Mouse (Mus musculus) kidney, postnatal 0 days (tissue): ENCODE results near the gene Polr3b. TPM values are rescaled to one million over a fixed set of nuclear protein-coding genes. Genes with fewer than 3 reads are reported as not detected.

Source experiments
- ATAC-seq: fragments of 200-750 bp; cut with Nextera tagmentation; replicated peaks from 2 replicates; pipeline ENCODE4 v1.8.0; 2017; ENCODE audit warnings: low read depth, moderate number of reproducible peaks, moderate TSS enrichment, moderate library complexity; ENCODE audit not compliant: low FRiP score
- DNase-seq: peaks from one replicate; pipeline ENCODE4 v3.0.0-alpha.2; 2016; ENCODE audit warnings: low spot score
- H3K27ac ChIP-seq: fragments of 300-500 bp; sonication (generic); 2 replicates; pipeline ENCODE4 v1.5.1; 2014; ENCODE audit warnings: mild to moderate bottlenecking
- H3K27me3 ChIP-seq: fragments of 300-500 bp; sonication (generic); 2 replicates; pipeline ENCODE4 v1.6.1; 2014; ENCODE audit warnings: low read length, mixed read lengths; ENCODE audit not compliant: insufficient read depth
- H3K36me3 ChIP-seq: fragments of 300-500 bp; sonication (generic); 2 replicates; pipeline ENCODE4 v1.6.1; 2014; ENCODE audit warnings: low read length, mixed read lengths; ENCODE audit not compliant: insufficient read depth
- H3K4me1 ChIP-seq: fragments of 300-500 bp; sonication (generic); replicated peaks from 2 replicates; pipeline ENCODE4 v1.6.1; 2014; ENCODE audit warnings: antibody characterized with exemption, low read length, mixed read lengths; ENCODE audit not compliant: insufficient read depth
- H3K4me2 ChIP-seq: fragments of 300-500 bp; sonication (generic); 2 replicates; pipeline ENCODE4 v1.6.1; 2014; ENCODE audit warnings: mild to moderate bottlenecking, low read length, moderate library complexity, mixed read lengths
- H3K4me3 ChIP-seq: fragments of 300-500 bp; sonication (generic); replicated peaks from 2 replicates; pipeline ENCODE4 v1.5.1; 2014; ENCODE audit warnings: low read depth, low read length
- H3K9ac ChIP-seq: fragments of 300-500 bp; sonication (generic); 2 replicates; pipeline ENCODE4 v1.6.1; 2014; ENCODE audit warnings: low read depth, low read length
- H3K9me3 ChIP-seq: fragments of 300-500 bp; sonication (generic); replicated peaks from 2 replicates; pipeline ENCODE4 v1.6.1; 2016; ENCODE audit warnings: low read length, inconsistent platforms, mixed read lengths
- CTCF ChIP-seq: IDR thresholded peaks from 2 replicates; pipeline ENCODE4 v1.5.1; 2016; ENCODE audit warnings: antibody characterized with exemption, low read depth, mild to moderate bottlenecking, moderate library complexity
- WGBS: fragments of 180-500 bp; shearing (Covaris S2); extraction: QIAGEN DNeasy Blood & Tissue Kit; methylation state at CpG from one replicate; pipeline ENCODE4 v1.1.7; 2014; 5-methylcytosine and 5-hydroxymethylcytosine counted together
- polyA plus RNA-seq: library from polyadenylated mRNA; unstranded; fragments of >200 nt; fragmentation: Nextera tagmentation; extraction: Ambion mirVana; gene quantifications from 2 replicates; pipeline ENCODE4 v1.2.1, GENCODE M21; 2015

Polr3b gene
- polyA plus RNA-seq, 1 experiment from 2014 or later, result 10.6 TPM

- Histone ChIP-seq H3K27me3 (no peaks in the 10 kb centered on the region), H3K9ac (no peak overlapping the region), H3K9me3 (no peaks in the 10 kb centered on the region), H3K4me3 (no peak overlapping the region), H3K4me2 (no peak overlapping the region), H3K36me3 (no peaks in the 10 kb centered on the region), H3K27ac (no peak overlapping the region), H3K4me1 (peaks cover 14% of the 10 kb centered on the region; the same call in 1 of the 2 replicates)
- TF ChIP-seq CTCF, result no peak
- DNase-seq (peak; percentile 19), ATAC-seq (no peak)
- 55% methylated on average over 14 of the region's 14 CpGs for WGBS
Observed at GRCm38 (mm10) chr10:84707752-84708530, 85.8 kb downstream of the Polr3b start.

- no peak overlapping the region for H3K27ac ChIP-seq
- no peak overlapping the region for H3K4me3 ChIP-seq
- ATAC-seq (no peak), DNase-seq (peak; percentile 24)
- 0 out of 2 replicates have a peak, but pooled peaks cover 3% of the 10 kb centered on the region for H3K36me3 ChIP-seq
- H3K27me3 ChIP-seq, result no peaks in the 10 kb centered on the region
- H3K9ac ChIP-seq, result no peak overlapping the region
- 28% methylated on average over 4 of the region's 4 CpGs for WGBS
- peak; percentile 51; the same call in 1 of the 2 replicates for TF ChIP-seq CTCF
- no peaks in the 10 kb centered on the region for H3K9me3 ChIP-seq
- peaks cover 15% of the 10 kb centered on the region for H3K4me1 ChIP-seq
- no peak overlapping the region for H3K4me2 ChIP-seq
Observed at GRCm38 (mm10) chr10:84710192-84710591, 88.1 kb downstream of the Polr3b start.

DNA sequence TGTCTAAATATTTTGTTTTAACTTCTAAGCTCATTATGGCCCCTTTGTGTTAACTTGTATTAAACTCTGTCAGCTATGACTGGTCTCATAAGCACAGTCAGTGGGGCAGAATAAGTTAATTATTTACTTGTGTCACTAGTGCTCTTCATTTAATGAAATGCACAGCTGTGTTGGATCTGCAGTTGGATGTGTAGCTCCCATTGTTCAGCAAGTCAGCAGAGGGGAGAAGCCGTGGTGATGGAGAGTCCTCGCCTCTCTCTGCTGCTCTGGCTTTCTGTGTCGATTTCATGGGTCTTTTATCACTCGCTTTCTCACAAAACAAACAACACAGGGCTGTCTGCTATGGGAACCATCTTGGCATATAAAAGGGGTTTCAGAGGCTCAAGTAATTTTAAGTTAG lies 88.7 kb downstream of the Polr3b start:
- H3K4me2 ChIP-seq, result no peak overlapping the region
- no peak overlapping the region for H3K4me3 ChIP-seq
- H3K36me3 ChIP-seq, result 0 out of 2 replicates have a peak, but pooled peaks cover 10% of the 10 kb centered on the region
- H3K9me3 ChIP-seq, result no peaks in the 10 kb centered on the region
- no peak overlapping the region for H3K27ac ChIP-seq
- ATAC-seq (peak; percentile 63), DNase-seq (peak; percentile 64)
- 37% methylated on average over 4 of the region's 4 CpGs for WGBS
- H3K4me1 ChIP-seq, result peaks cover 15% of the 10 kb centered on the region
- no peak overlapping the region for H3K9ac ChIP-seq
- no peak for TF ChIP-seq CTCF
- no peaks in the 10 kb centered on the region for H3K27me3 ChIP-seq

DNA sequence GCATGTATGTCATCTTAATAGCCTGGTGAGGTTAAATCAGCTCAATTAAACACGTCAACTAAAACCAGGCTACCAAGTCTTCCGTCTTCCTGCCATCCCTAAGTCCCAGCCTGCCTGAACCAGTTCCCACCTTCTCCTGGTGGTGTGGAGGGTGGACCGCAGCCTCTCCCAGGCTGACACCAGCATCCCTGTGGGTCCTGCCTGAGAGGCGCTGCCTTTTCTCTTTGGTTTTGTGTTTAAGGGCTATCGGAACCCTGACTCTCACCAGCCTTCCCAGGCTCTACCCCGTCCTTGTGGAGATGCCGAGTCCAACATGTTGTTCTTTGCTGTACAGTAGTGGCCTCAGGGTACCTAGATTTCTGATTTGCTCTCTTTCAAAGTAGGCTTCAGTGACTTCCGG lies 89.4 kb downstream of the Polr3b start:
- H3K4me2 ChIP-seq, result no peak overlapping the region
- no peaks in the 10 kb centered on the region for H3K9me3 ChIP-seq
- H3K36me3 ChIP-seq, result 0 out of 2 replicates have a peak, but pooled peaks cover 14% of the 10 kb centered on the region
- peak overlapping the region; percentile 44 for H3K27ac ChIP-seq
- no peak for TF ChIP-seq CTCF
- WGBS, result 77% methylated on average over 8 of the region's 8 CpGs
- ATAC-seq (no peak), DNase-seq (no peak)
- H3K9ac ChIP-seq, result no peak overlapping the region
- no peak overlapping the region for H3K4me3 ChIP-seq
- H3K27me3 ChIP-seq, result no peaks in the 10 kb centered on the region
- peaks cover 15% of the 10 kb centered on the region for H3K4me1 ChIP-seq

DNA sequence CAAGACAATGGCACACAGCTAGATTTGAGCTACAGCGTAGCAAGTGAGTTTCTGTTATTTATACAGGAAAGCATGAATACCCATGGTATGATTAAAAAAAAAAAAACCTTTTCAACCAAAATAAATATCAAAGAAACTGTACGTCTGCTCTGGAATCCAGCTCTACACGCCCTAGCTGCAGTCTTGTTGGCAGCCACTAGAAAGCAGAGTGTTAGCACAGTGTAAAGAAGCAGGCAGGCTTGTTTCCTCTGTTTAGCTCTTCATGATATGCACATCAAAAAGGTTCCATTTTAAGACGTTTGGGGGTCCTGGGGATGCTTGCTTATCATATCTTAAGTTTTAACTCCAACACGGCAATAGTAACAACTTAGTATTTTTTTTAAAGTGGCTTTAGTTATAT lies 89.8 kb downstream of the Polr3b start:
- Histone ChIP-seq H3K9me3 (no peaks in the 10 kb centered on the region), H3K4me3 (no peak overlapping the region), H3K27me3 (no peaks in the 10 kb centered on the region), H3K4me2 (no peak overlapping the region), H3K4me1 (peaks cover 15% of the 10 kb centered on the region), H3K27ac (no peak overlapping the region), H3K9ac (no peak overlapping the region), H3K36me3 (0 out of 2 replicates have a peak, but pooled peaks cover 14% of the 10 kb centered on the region)
- ATAC-seq (no peak), DNase-seq (peak; percentile 28)
- peak; percentile 39 for TF ChIP-seq CTCF
- WGBS, result 72% methylated on average over 5 of the region's 5 CpGs

GRCm38 (mm10) chr10:84712532-84712931 lies 90.4 kb downstream of the Polr3b start:
- Histone ChIP-seq H3K9me3 (no peaks in the 10 kb centered on the region), H3K4me2 (no peak overlapping the region), H3K27ac (no peak overlapping the region), H3K4me1 (peaks cover 15% of the 10 kb centered on the region), H3K9ac (no peak overlapping the region), H3K36me3 (0 out of 2 replicates have a peak, but pooled peaks cover 14% of the 10 kb centered on the region), H3K27me3 (no peaks in the 10 kb centered on the region), H3K4me3 (no peak overlapping the region)
- TF ChIP-seq CTCF, result no peak
- 58% methylated on average over 6 of the region's 6 CpGs for WGBS
- ATAC-seq (no peak), DNase-seq (peak; percentile 40)
